Mouse (Mus musculus) heart, postnatal 0 days (tissue): ENCODE data around the gene Acer3. TPM values are rescaled to one million over a fixed set of nuclear protein-coding genes. Genes with fewer than 3 reads are reported as not detected.

Source experiments
- ATAC-seq: fragments of 200-750 bp; cut with Nextera tagmentation; 2 replicates; pipeline ENCODE4 v1.8.0; 2017; ENCODE audit warnings: low read depth, moderate number of reproducible peaks, moderate library complexity; ENCODE audit not compliant: insufficient read depth
- DNase-seq: peaks from one replicate; pipeline ENCODE4 v3.0.0-alpha.2; 2016; ENCODE audit warnings: low spot score
- H3K27ac ChIP-seq: fragments of 300-500 bp; sonication (generic); 2 replicates; pipeline ENCODE4 v1.5.1; 2014; ENCODE audit warnings: low read depth, mild to moderate bottlenecking
- H3K27me3 ChIP-seq: fragments of 300-500 bp; sonication (generic); 2 replicates; pipeline ENCODE4 v1.6.1; 2014; ENCODE audit warnings: low read length, mixed read lengths; ENCODE audit not compliant: control insufficient read depth, insufficient read depth
- H3K36me3 ChIP-seq: fragments of 300-500 bp; sonication (generic); replicated peaks from 2 replicates; pipeline ENCODE4 v1.6.1; 2014; ENCODE audit warnings: low read length, mixed read lengths; ENCODE audit not compliant: control insufficient read depth, insufficient read depth
- H3K4me1 ChIP-seq: fragments of 300-500 bp; sonication (generic); 2 replicates; pipeline ENCODE4 v1.6.1; 2014; ENCODE audit warnings: antibody characterized with exemption; ENCODE audit not compliant: control insufficient read depth, insufficient read depth
- H3K4me2 ChIP-seq: fragments of 300-500 bp; sonication (generic); 2 replicates; pipeline ENCODE4 v1.6.1; 2014; ENCODE audit warnings: low read depth, mild to moderate bottlenecking, low read length, moderate library complexity
- H3K4me3 ChIP-seq: fragments of 300-500 bp; sonication (generic); 2 replicates; pipeline ENCODE4 v1.5.1; 2014; ENCODE audit warnings: low read depth, low read length
- H3K9ac ChIP-seq: fragments of 300-500 bp; sonication (generic); replicated peaks from 2 replicates; pipeline ENCODE4 v1.6.1; 2014; ENCODE audit warnings: low read depth, low read length, mixed read lengths
- H3K9me3 ChIP-seq: fragments of 300-500 bp; sonication (generic); replicated peaks from 2 replicates; pipeline ENCODE4 v1.6.1; 2016; ENCODE audit warnings: low read length; ENCODE audit not compliant: control insufficient read depth
- CTCF ChIP-seq: IDR thresholded peaks from 2 replicates; pipeline ENCODE4 v1.5.1; 2016; ENCODE audit warnings: antibody characterized with exemption, control low read depth, low read depth
- EP300 ChIP-seq: IDR thresholded peaks from 2 replicates; pipeline ENCODE4 v1.6.1; 2016; ENCODE audit warnings: antibody characterized with exemption, low read depth
- WGBS: fragments of 180-500 bp; shearing (Covaris S2); extraction: QIAGEN DNeasy Blood & Tissue Kit; methylation state at CpG from one replicate; pipeline ENCODE4 v1.1.7; 2014; 5-methylcytosine and 5-hydroxymethylcytosine counted together
- polyA plus RNA-seq: library from polyadenylated mRNA; unstranded; fragments of >200 nt; fragmentation: Nextera tagmentation; extraction: Ambion mirVana; gene quantifications from 2 replicates; pipeline ENCODE4 v1.2.1, GENCODE M21; 2015
- total RNA-seq: library from RNA; depleted of rRNA; stranded (reverse); fragments of >200 nt; gene quantifications from 2 replicates; pipeline ENCODE4 v1.2.3, GENCODE M21; 2014; ENCODE audit warnings: low replicate concordance

Gene Acer3
- total and polyA plus RNA-seq, 2 experiments from 2014 or later = 5.6 to 21.4 TPM

- WGBS = 29% methylated on average over 4 of the region's 4 CpGs
- H3K9ac ChIP-seq = no peak overlapping the region
- H3K36me3 ChIP-seq = no peaks in the 10 kb centered on the region
- no peak overlapping the region for H3K4me3 ChIP-seq
- H3K4me1 ChIP-seq = no peaks in the 10 kb centered on the region
- no peak overlapping the region for H3K27ac ChIP-seq
- ATAC-seq (no peak), DNase-seq (no peak)
- TF ChIP-seq EP300 (no peak), CTCF (no peak)
- H3K4me2 ChIP-seq = no peak overlapping the region
- H3K27me3 ChIP-seq = no peaks in the 10 kb centered on the region
- no peaks in the 10 kb centered on the region for H3K9me3 ChIP-seq
These were observed 147.6 kb downstream of the Acer3 start for GRCm38 (mm10) chr7:98173408-98173807.

- no peaks in the 10 kb centered on the region for H3K4me1 ChIP-seq
- H3K4me2 ChIP-seq = no peak overlapping the region
- ATAC-seq = no peak
- H3K4me3 ChIP-seq = no peak overlapping the region
- TF ChIP-seq EP300 (no peak), CTCF (no peak)
- H3K27ac ChIP-seq = no peak overlapping the region
- DNase-seq = no peak
- no peaks in the 10 kb centered on the region for H3K27me3 ChIP-seq
- H3K9ac ChIP-seq = no peak overlapping the region
- H3K9me3 ChIP-seq = no peaks in the 10 kb centered on the region
- no peaks in the 10 kb centered on the region for H3K36me3 ChIP-seq
- WGBS = 85% methylated on average over 8 of the region's 8 CpGs
These were observed 148.3 kb downstream of the Acer3 start for GRCm38 (mm10) chr7:98172661-98173060.

- peak overlapping the region; percentile 39 for H3K27ac ChIP-seq
- ATAC-seq (peak; percentile 72), DNase-seq (peak; percentile 40)
- 64% methylated on average over 6 of the region's 6 CpGs for WGBS
- no peaks in the 10 kb centered on the region for H3K27me3 ChIP-seq
- H3K9ac ChIP-seq = no peak overlapping the region
- no peaks in the 10 kb centered on the region for H3K4me1 ChIP-seq
- no peak overlapping the region for H3K4me3 ChIP-seq
- TF ChIP-seq EP300 (no peak), CTCF (no peak)
- H3K36me3 ChIP-seq = no peaks in the 10 kb centered on the region
- H3K9me3 ChIP-seq = no peaks in the 10 kb centered on the region
- H3K4me2 ChIP-seq = no peak overlapping the region
These were observed 149.6 kb downstream of the Acer3 start for GRCm38 (mm10) chr7:98171141-98172073.

- no peaks in the 10 kb centered on the region for H3K9me3 ChIP-seq
- no peak overlapping the region for H3K4me3 ChIP-seq
- H3K27me3 ChIP-seq = no peaks in the 10 kb centered on the region; the same call in 1 of the 2 replicates
- no peak overlapping the region for H3K4me2 ChIP-seq
- no peak overlapping the region for H3K9ac ChIP-seq
- H3K36me3 ChIP-seq = no peaks in the 10 kb centered on the region
- DNase-seq (no peak), ATAC-seq (peak; percentile 36; the same call in 1 of the 2 replicates)
- no peak overlapping the region for H3K27ac ChIP-seq
- TF ChIP-seq EP300 = no peak
- TF ChIP-seq CTCF = no peak
- WGBS = 55% methylated on average over 10 of the region's 10 CpGs
- H3K4me1 ChIP-seq = peaks cover 12% of the 10 kb centered on the region; the same call in 1 of the 2 replicates
These were observed 155.9 kb downstream of the Acer3 start for GRCm38 (mm10) chr7:98164999-98165528.

- TF ChIP-seq EP300 = no peak
- no peak for TF ChIP-seq CTCF
- ATAC-seq (no peak), DNase-seq (no peak)
- Histone ChIP-seq H3K4me2 (no peak overlapping the region), H3K27ac (no peak overlapping the region), H3K36me3 (no peaks in the 10 kb centered on the region), H3K9me3 (no peaks in the 10 kb centered on the region), H3K27me3 (no peaks in the 10 kb centered on the region; the same call in 1 of the 2 replicates), H3K9ac (no peak overlapping the region), H3K4me1 (peaks cover 15% of the 10 kb centered on the region; the same call in 1 of the 2 replicates), H3K4me3 (no peak overlapping the region)
- WGBS = 77% methylated on average over 9 of the region's 9 CpGs
These were observed 156.5 kb downstream of the Acer3 start for GRCm38 (mm10) chr7:98164382-98164998.
